Mouse (Mus musculus): ENCODE data around the gene Slc22a23. TPM values are rescaled to one million over a fixed set of nuclear protein-coding genes. Genes with fewer than 3 reads are reported as not detected.

Slc22a23 gene
- polyA plus RNA-seq, 1 experiment from 2014 or later: 7.8 TPM

DNA sequence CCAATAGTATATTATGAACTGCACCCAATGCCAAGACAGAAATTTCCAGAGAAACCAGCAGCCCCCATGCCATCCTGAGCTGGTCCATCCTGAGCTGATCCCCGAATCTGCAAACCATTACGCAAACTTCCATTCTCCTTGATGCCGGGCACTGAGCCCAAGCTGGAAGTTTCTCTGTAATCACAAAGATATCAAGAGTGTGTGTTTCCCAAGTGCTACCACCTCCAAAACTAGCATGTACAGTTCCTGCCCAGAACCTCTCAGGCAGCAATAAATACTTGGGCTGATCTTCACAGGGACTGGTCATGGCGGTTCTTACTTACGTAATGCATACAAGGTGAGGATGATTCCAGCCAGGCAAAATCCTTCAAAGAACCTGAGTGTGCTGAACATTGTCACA, 46.3 kb downstream of the Slc22a23 start:
- H3K9me3 ChIP-seq (ENCODE audit: control insufficient read depth, low read length): no peaks in the 10 kb centered on the region
- H3K4me2 ChIP-seq (ENCODE audit: low read length): no peak overlapping the region
- no peak overlapping the region for H3K27ac ChIP-seq (replicated peaks in 1 of 2; ENCODE audit: control insufficient read depth in 1 of 2, insufficient read depth in 1 of 2, low read depth in 2 of 2, low read length in 2 of 2)
- H3K27me3 ChIP-seq (ENCODE audit: control insufficient read depth, insufficient read depth, low read length): no peaks in the 10 kb centered on the region
- H3K4me3 ChIP-seq (ENCODE audit: control insufficient read depth in 1 of 2, insufficient read depth in 1 of 2, low read depth in 1 of 2, low read length in 2 of 2): no peak overlapping the region
- 88% methylated on average over 5 of the region's 5 CpGs for WGBS
- H3K36me3 ChIP-seq (ENCODE audit: control insufficient read depth, insufficient read depth, low read length): 0 out of 2 replicates have a peak, but pooled peaks cover 16% of the 10 kb centered on the region
- peaks cover 2 to 3% of the 10 kb centered on the region in 2 experiments; a peak in 1 of 4 replicates for H3K4me1 ChIP-seq (ENCODE audit: control insufficient read depth in 2 of 2, insufficient read depth in 2 of 2, low read length in 2 of 2)
- H3K9ac ChIP-seq (ENCODE audit: low read length): no peak overlapping the region
- no peak for ATAC-seq (ENCODE audit: insufficient number of reproducible peaks, insufficient read depth, low FRiP score, low read depth)

DNA sequence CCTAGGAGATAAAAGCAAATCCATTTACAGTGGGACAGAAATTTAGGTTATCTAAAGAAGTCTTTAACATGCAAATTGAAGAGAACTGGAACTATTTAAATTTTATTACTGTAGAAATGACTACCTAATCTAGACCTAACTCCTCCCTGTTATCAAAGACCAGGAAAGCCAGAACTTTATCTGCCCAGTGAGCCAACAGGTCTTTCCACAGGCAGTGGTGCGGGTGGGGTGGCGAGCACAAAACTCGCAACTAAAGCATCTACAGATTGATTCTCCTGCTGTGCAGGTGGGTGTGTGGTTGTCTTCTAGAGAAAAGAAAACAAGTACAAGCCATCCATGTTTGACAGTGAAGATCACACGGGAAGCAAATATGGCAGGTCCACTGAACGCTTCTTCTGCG, 46.9 kb downstream of the Slc22a23 start:
- no peak for ATAC-seq (ENCODE audit: insufficient number of reproducible peaks, insufficient read depth, low FRiP score, low read depth)
- H3K4me3 ChIP-seq (ENCODE audit: control insufficient read depth in 1 of 2, insufficient read depth in 1 of 2, low read depth in 1 of 2, low read length in 2 of 2): no peak overlapping the region

DNA sequence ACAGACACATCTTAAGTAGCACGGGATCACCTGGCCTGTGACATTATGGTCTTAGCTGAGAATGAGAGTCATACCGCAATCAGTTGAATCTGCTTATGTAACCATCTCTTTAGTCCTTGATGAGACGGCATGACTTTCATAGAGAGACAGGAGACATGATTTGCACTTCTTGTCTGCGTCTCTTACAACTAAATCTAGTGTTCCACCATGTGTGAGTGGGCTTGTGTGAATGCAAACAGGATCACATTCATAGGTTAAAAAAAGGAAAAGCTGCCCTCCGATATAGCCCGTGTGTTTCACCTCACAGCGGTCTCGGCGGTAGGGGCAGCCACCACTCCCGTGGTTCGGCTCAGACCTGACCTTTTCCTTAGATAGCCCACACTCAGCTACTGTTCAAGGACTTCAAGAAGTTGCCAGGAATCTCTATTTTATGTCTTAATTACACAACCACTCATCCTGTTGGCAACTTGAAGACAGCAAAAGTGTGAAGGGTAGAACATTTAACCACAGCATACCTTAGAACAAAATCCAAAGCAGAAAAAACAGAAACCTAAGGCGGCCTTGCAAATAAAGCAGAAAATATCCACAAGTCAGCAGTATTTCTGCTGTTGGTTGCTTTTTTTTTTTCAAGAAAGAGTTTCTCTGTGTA, 49.1 kb downstream of the Slc22a23 start:
- Histone ChIP-seq H3K4me3 (ENCODE audit: control insufficient read depth in 1 of 2, insufficient read depth in 1 of 2, low read depth in 1 of 2, low read length in 2 of 2) (no peak overlapping the region), H3K27ac (replicated peaks in 1 of 2; ENCODE audit: control insufficient read depth in 1 of 2, insufficient read depth in 1 of 2, low read depth in 2 of 2, low read length in 2 of 2) (no peak overlapping the region), H3K4me2 (ENCODE audit: low read length) (no peak overlapping the region), H3K4me1 (ENCODE audit: control insufficient read depth in 2 of 2, insufficient read depth in 2 of 2, low read length in 2 of 2) (peaks cover 5 to 10% of the 10 kb centered on the region in 2 experiments; a peak in 2 of 4 replicates), H3K36me3 (ENCODE audit: control insufficient read depth, insufficient read depth, low read length) (0 out of 2 replicates have a peak, but pooled peaks cover 16% of the 10 kb centered on the region), H3K27me3 (ENCODE audit: control insufficient read depth, insufficient read depth, low read length) (no peaks in the 10 kb centered on the region), H3K9me3 (ENCODE audit: control insufficient read depth, low read length) (no peaks in the 10 kb centered on the region), H3K9ac (ENCODE audit: low read length) (no peak overlapping the region)
- no peak for ATAC-seq (ENCODE audit: insufficient number of reproducible peaks, insufficient read depth, low FRiP score, low read depth)
- 90% methylated on average over 12 of the region's 12 CpGs for WGBS

More for the DNA sequence above, 46.9 kb downstream of the Slc22a23 start:
- Histone ChIP-seq H3K4me1 (ENCODE audit: control insufficient read depth in 2 of 2, insufficient read depth in 2 of 2, low read length in 2 of 2) (peaks cover 2 to 3% of the 10 kb centered on the region in 2 experiments; a peak in 1 of 4 replicates), H3K27me3 (ENCODE audit: control insufficient read depth, insufficient read depth, low read length) (no peaks in the 10 kb centered on the region), H3K27ac (replicated peaks in 1 of 2; ENCODE audit: control insufficient read depth in 1 of 2, insufficient read depth in 1 of 2, low read depth in 2 of 2, low read length in 2 of 2) (no peak overlapping the region), H3K4me2 (ENCODE audit: low read length) (no peak overlapping the region), H3K9me3 (ENCODE audit: control insufficient read depth, low read length) (no peaks in the 10 kb centered on the region), H3K36me3 (ENCODE audit: control insufficient read depth, insufficient read depth, low read length) (0 out of 2 replicates have a peak, but pooled peaks cover 16% of the 10 kb centered on the region), H3K9ac (ENCODE audit: low read length) (no peak overlapping the region)
- WGBS: 96% methylated on average over 6 of the region's 6 CpGs

DNA sequence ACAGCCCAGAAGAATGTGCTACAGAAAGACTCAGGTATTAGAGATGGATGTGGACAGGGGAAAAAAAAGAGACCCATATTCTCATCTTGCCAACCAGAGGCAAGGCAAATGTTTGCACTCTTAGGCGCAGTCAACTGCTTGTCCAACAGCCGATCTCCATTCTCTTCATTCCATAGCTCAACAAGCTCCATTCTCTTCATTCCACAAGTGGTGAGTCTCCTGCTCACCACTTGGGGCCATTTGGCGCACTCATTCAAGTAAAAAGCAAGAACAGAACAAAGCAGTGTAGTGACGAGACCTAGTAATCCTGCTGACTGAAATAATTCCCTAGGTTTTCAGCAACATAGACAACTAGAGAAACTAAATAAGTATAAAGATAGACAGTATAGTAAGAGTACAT, 50.8 kb downstream of the Slc22a23 start:
- WGBS: 37% methylated on average over 4 of the region's 4 CpGs
- no peaks in the 10 kb centered on the region for H3K9me3 ChIP-seq (ENCODE audit: control insufficient read depth, low read length)
- no peak overlapping the region for H3K27ac ChIP-seq (replicated peaks in 1 of 2; ENCODE audit: control insufficient read depth in 1 of 2, insufficient read depth in 1 of 2, low read depth in 2 of 2, low read length in 2 of 2)
- peaks cover 5 to 10% of the 10 kb centered on the region in 2 experiments; a peak in 2 of 4 replicates for H3K4me1 ChIP-seq (ENCODE audit: control insufficient read depth in 2 of 2, insufficient read depth in 2 of 2, low read length in 2 of 2)
- no peak overlapping the region for H3K4me2 ChIP-seq (ENCODE audit: low read length)
- 0 out of 2 replicates have a peak, but pooled peaks cover 16% of the 10 kb centered on the region for H3K36me3 ChIP-seq (ENCODE audit: control insufficient read depth, insufficient read depth, low read length)
- no peaks in the 10 kb centered on the region for H3K27me3 ChIP-seq (ENCODE audit: control insufficient read depth, insufficient read depth, low read length)
- ATAC-seq (ENCODE audit: insufficient number of reproducible peaks, insufficient read depth, low FRiP score, low read depth): no peak
- H3K9ac ChIP-seq (ENCODE audit: low read length): no peak overlapping the region
- no peak overlapping the region for H3K4me3 ChIP-seq (ENCODE audit: control insufficient read depth in 1 of 2, insufficient read depth in 1 of 2, low read depth in 1 of 2, low read length in 2 of 2)

DNA sequence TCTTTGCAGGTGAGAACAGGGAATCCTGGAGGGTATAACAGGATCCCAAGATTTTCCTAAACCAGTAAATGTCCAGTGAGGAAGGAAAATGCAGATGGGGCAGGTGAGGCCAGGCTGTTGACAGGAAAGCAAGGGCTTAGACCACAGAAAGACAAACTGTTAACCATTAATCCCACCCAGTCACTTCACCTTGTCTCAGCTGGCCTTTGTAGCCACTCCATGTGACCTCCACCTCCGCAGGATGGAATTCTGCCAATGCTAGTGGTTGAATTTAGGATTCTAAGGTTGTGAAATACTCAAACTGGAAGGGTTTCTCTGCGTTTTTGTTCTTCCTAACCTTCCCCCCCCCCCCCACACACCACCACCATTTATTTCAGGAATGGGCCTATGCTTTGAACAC, 52.9 kb downstream of the Slc22a23 start:
- Histone ChIP-seq H3K4me1 (ENCODE audit: control insufficient read depth in 2 of 2, insufficient read depth in 2 of 2, low read length in 2 of 2) (peaks cover 13 to 18% of the 10 kb centered on the region in 2 experiments), H3K36me3 (ENCODE audit: control insufficient read depth, insufficient read depth, low read length) (0 out of 2 replicates have a peak, but pooled peaks cover 5% of the 10 kb centered on the region), H3K27me3 (ENCODE audit: control insufficient read depth, insufficient read depth, low read length) (no peaks in the 10 kb centered on the region), H3K4me3 (ENCODE audit: control insufficient read depth in 1 of 2, insufficient read depth in 1 of 2, low read depth in 1 of 2, low read length in 2 of 2) (no peak overlapping the region), H3K9me3 (ENCODE audit: control insufficient read depth, low read length) (no peaks in the 10 kb centered on the region), H3K4me2 (ENCODE audit: low read length) (no peak overlapping the region), H3K27ac (replicated peaks in 1 of 2; ENCODE audit: control insufficient read depth in 1 of 2, insufficient read depth in 1 of 2, low read depth in 2 of 2, low read length in 2 of 2) (no peak overlapping the region), H3K9ac (ENCODE audit: low read length) (no peak overlapping the region)
- WGBS: 22% methylated on average over 2 of the region's 2 CpGs
- ATAC-seq (ENCODE audit: insufficient number of reproducible peaks, insufficient read depth, low FRiP score, low read depth): no peak

DNA sequence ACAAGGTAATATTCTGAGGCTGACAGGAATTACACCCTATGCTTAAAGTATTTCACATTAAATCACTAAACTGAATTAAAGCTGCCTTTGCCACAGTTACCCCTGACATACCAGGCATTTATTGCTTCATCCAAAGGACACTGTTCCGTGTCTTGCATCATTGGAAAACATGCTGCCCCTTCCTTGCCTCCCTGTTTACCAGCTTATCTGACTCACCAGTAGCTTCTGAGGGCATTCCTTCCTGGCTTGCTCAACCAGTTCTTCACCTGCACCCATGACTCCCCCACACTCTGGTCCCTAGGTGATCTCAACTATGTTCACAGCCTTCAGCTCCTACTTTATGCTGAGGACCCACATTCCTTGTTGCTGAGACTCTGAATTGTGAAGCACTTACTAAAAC, 54.6 kb downstream of the Slc22a23 start:
- H3K36me3 ChIP-seq (ENCODE audit: control insufficient read depth, insufficient read depth, low read length): no peaks in the 10 kb centered on the region
- WGBS: 86% methylated on average over 1 of the region's 1 CpGs
- no peak overlapping the region for H3K9ac ChIP-seq (ENCODE audit: low read length)
- no peak for ATAC-seq (ENCODE audit: insufficient number of reproducible peaks, insufficient read depth, low FRiP score, low read depth)
- no peaks in the 10 kb centered on the region for H3K27me3 ChIP-seq (ENCODE audit: control insufficient read depth, insufficient read depth, low read length)
- no peaks in the 10 kb centered on the region for H3K9me3 ChIP-seq (ENCODE audit: control insufficient read depth, low read length)
- H3K4me2 ChIP-seq (ENCODE audit: low read length): no peak overlapping the region
- no peak overlapping the region for H3K4me3 ChIP-seq (ENCODE audit: control insufficient read depth in 1 of 2, insufficient read depth in 1 of 2, low read depth in 1 of 2, low read length in 2 of 2)
- H3K27ac ChIP-seq (replicated peaks in 1 of 2; ENCODE audit: control insufficient read depth in 1 of 2, insufficient read depth in 1 of 2, low read depth in 2 of 2, low read length in 2 of 2): no peak overlapping the region
- peaks cover 13 to 23% of the 10 kb centered on the region in 2 experiments for H3K4me1 ChIP-seq (ENCODE audit: control insufficient read depth in 2 of 2, insufficient read depth in 2 of 2, low read length in 2 of 2)

DNA sequence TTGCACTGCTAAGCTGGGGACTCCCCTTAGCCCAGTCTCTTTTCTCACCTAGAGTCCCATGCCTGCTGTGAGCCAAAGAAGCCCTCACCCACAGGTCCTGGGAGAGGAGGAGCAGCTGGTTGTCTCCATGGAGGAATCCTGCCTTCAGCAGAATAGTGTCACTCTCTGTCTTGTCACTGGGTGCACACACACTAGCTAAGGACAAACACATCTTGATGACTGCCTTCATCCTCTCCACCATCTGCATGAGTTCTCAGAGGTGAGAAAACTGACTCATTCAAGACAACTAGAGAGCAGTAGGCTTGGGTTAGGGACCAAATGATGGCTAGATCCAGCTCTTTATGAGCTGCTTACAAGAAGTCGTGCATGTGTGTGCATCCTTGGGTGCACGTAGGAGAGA, 55.4 kb downstream of the Slc22a23 start:
- no peaks in the 10 kb centered on the region for H3K9me3 ChIP-seq (ENCODE audit: control insufficient read depth, low read length)

DNA sequence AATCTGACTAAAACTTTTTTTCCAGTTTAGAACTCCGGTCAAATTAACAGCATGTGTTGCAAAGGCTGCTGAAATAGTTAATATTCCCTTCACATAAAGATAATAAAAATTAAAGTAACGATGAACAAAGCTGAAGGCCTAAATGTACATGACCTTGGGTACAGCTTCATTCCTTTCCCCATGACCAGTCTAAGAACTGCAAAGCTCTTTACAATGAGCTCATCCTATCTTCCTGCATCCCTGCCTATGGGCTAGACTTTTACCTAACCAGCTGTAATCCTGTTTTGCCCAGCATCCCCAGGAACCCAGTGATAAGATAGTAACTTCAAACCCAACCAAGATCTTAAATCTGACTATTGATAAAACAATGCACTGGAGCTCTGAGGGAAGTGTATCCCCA, 56.9 kb downstream of the Slc22a23 start:
- Histone ChIP-seq H3K9me3 (ENCODE audit: control insufficient read depth, low read length) (no peaks in the 10 kb centered on the region), H3K36me3 (ENCODE audit: control insufficient read depth, insufficient read depth, low read length) (no peaks in the 10 kb centered on the region), H3K4me3 (ENCODE audit: control insufficient read depth in 1 of 2, insufficient read depth in 1 of 2, low read depth in 1 of 2, low read length in 2 of 2) (no peak overlapping the region), H3K27me3 (ENCODE audit: control insufficient read depth, insufficient read depth, low read length) (no peaks in the 10 kb centered on the region), H3K9ac (ENCODE audit: low read length) (no peak overlapping the region), H3K4me1 (ENCODE audit: control insufficient read depth in 2 of 2, insufficient read depth in 2 of 2, low read length in 2 of 2) (peaks cover 11 to 22% of the 10 kb centered on the region in 2 experiments), H3K4me2 (ENCODE audit: low read length) (no peak overlapping the region), H3K27ac (replicated peaks in 1 of 2; ENCODE audit: control insufficient read depth in 1 of 2, insufficient read depth in 1 of 2, low read depth in 2 of 2, low read length in 2 of 2) (no peak overlapping the region)
- WGBS: 70% methylated on average over 2 of the region's 2 CpGs
- ATAC-seq (ENCODE audit: insufficient number of reproducible peaks, insufficient read depth, low FRiP score, low read depth): no peak

More for the DNA sequence above, 55.4 kb downstream of the Slc22a23 start:
- no peak overlapping the region for H3K4me2 ChIP-seq (ENCODE audit: low read length)
- H3K4me3 ChIP-seq (ENCODE audit: control insufficient read depth in 1 of 2, insufficient read depth in 1 of 2, low read depth in 1 of 2, low read length in 2 of 2): no peak overlapping the region
- peaks cover 13 to 23% of the 10 kb centered on the region in 2 experiments for H3K4me1 ChIP-seq (ENCODE audit: control insufficient read depth in 2 of 2, insufficient read depth in 2 of 2, low read length in 2 of 2)
- no peaks in the 10 kb centered on the region for H3K36me3 ChIP-seq (ENCODE audit: control insufficient read depth, insufficient read depth, low read length)
- 88% methylated on average over 2 of the region's 2 CpGs for WGBS
- no peak overlapping the region for H3K9ac ChIP-seq (ENCODE audit: low read length)
- no peak overlapping the region for H3K27ac ChIP-seq (replicated peaks in 1 of 2; ENCODE audit: control insufficient read depth in 1 of 2, insufficient read depth in 1 of 2, low read depth in 2 of 2, low read length in 2 of 2)
- H3K27me3 ChIP-seq (ENCODE audit: control insufficient read depth, insufficient read depth, low read length): no peaks in the 10 kb centered on the region
- ATAC-seq (ENCODE audit: insufficient number of reproducible peaks, insufficient read depth, low FRiP score, low read depth): no peak
